Mouse (Mus musculus): Measurements from ENCODE around the gene Gm10964. TPM values are rescaled to one million over a fixed set of nuclear protein-coding genes. Genes with fewer than 3 reads are reported as not detected.
"Not testable (repeated sequence)": the region's sequence is repeated elsewhere in the genome, so short reads cannot be mapped to it uniquely, and the experiment has no call there.

Gene Gm10964
- polyA plus RNA-seq, 1 experiment from 2014 or later: not detected

- WGBS: 50% methylated on average over 7 of the region's 7 CpGs
- TF ChIP-seq EP300 (optimal IDR thresholded peaks at IDR 0.05) (no peak), CTCF (IDR thresholded peaks at IDR 0.05; ENCODE audit: low read depth) (no peak)
- DNase-seq (ENCODE audit: low spot score) (no peak), ATAC-seq (ENCODE audit: low FRiP score, low TSS enrichment) (no peak)
- Histone ChIP-seq H3K4me1 (replicated peaks; ENCODE audit: control insufficient read depth, insufficient read depth) (0 out of 2 replicates have a peak, but pooled peaks cover 2% of the 10 kb centered on the region), H3K9ac (ENCODE audit: low read length) (no peak overlapping the region), H3K4me3 (ENCODE audit: low read depth, low read length) (peak overlapping the region; percentile 94), H3K36me3 (ENCODE audit: control insufficient read depth, insufficient read depth, low read length) (no peaks in the 10 kb centered on the region), H3K9me3 (ENCODE audit: control insufficient read depth, low read length) (no peaks in the 10 kb centered on the region), H3K27me3 (ENCODE audit: control insufficient read depth, insufficient read depth, low read length) (no peaks in the 10 kb centered on the region), H3K27ac (replicated peaks) (peak overlapping the region; percentile 58), H3K4me2 (replicated peaks; ENCODE audit: low read depth) (peak overlapping the region; percentile 76)
Observed at GRCm38 (mm10) chr3:103789096-103789495, 49.9 kb downstream of the Gm10964 start.

- Histone ChIP-seq H3K27me3 (ENCODE audit: control insufficient read depth, insufficient read depth, low read length) (no peaks in the 10 kb centered on the region), H3K4me2 (replicated peaks; ENCODE audit: low read depth) (peak overlapping the region; percentile 76), H3K4me3 (ENCODE audit: low read depth, low read length) (peak overlapping the region; percentile 94), H3K36me3 (ENCODE audit: control insufficient read depth, insufficient read depth, low read length) (no peaks in the 10 kb centered on the region), H3K9ac (ENCODE audit: low read length) (peak overlapping the region; percentile 94), H3K9me3 (ENCODE audit: control insufficient read depth, low read length) (no peaks in the 10 kb centered on the region), H3K4me1 (replicated peaks; ENCODE audit: control insufficient read depth, insufficient read depth) (0 out of 2 replicates have a peak, but pooled peaks cover 2% of the 10 kb centered on the region), H3K27ac (replicated peaks) (peak overlapping the region; percentile 96)
- DNase-seq (ENCODE audit: low spot score) (peak; percentile 61), ATAC-seq (ENCODE audit: low FRiP score, low TSS enrichment) (peak; percentile 19; the same call in 1 of the 2 replicates)
- TF ChIP-seq EP300 (optimal IDR thresholded peaks at IDR 0.05) (no peak), CTCF (IDR thresholded peaks at IDR 0.05; ENCODE audit: low read depth) (no peak)
- 1% methylated on average over 14 of the region's 14 CpGs for WGBS
Observed at GRCm38 (mm10) chr3:103789891-103790345, 50.8 kb downstream of the Gm10964 start.

DNA sequence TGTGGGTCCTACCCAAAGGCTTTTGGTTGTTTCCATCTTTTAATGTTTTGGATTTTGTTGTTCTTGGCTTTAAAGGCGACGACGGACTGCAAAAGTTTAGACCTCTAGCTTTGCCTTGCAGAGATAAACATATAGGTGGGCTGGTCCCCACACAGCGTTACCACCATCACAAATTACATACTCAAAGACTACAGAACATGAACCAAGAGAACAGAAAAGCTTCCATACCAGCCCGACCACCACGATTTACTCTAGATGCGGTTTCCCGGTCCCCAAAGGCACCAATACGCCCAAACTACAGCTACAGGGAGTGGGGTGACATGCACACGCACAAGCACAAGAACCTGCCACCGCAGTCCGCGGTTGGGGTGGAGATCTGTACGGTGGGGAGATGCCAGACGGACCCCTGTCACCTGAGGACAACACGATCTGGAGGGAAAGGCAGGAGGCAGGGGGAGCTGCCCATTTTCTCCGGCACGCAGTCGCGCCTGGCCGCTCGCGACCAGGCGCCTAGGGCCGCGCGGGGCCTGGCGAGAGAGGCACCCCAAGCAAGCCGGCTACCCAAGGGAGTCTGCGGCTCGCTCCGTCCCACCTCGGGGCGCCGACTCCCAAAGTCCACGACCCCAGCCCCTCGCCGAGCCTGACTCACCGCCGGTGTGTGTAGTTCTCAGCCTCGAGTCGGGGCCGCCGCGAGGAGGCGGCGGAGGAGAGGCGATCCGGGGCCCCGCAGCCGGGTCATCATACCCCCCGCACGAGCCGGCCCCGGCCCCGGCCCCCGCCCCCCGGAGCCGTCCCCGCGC lies 51.4 kb downstream of the Gm10964 start:
- Histone ChIP-seq H3K4me2 (replicated peaks; ENCODE audit: low read depth) (peak overlapping the region; percentile 76), H3K9ac (ENCODE audit: low read length) (peak overlapping the region; percentile 94), H3K4me1 (replicated peaks; ENCODE audit: control insufficient read depth, insufficient read depth) (0 out of 2 replicates have a peak, but pooled peaks cover 2% of the 10 kb centered on the region), H3K27ac (replicated peaks) (peak overlapping the region; percentile 96), H3K27me3 (ENCODE audit: control insufficient read depth, insufficient read depth, low read length) (no peaks in the 10 kb centered on the region), H3K36me3 (ENCODE audit: control insufficient read depth, insufficient read depth, low read length) (no peaks in the 10 kb centered on the region), H3K9me3 (ENCODE audit: control insufficient read depth, low read length) (no peaks in the 10 kb centered on the region), H3K4me3 (ENCODE audit: low read depth, low read length) (peak overlapping the region; percentile 94)
- WGBS: under 1% methylated on average over 27 of the region's 61 CpGs
- TF ChIP-seq EP300 (optimal IDR thresholded peaks at IDR 0.05): no peak
- no peak for TF ChIP-seq CTCF (IDR thresholded peaks at IDR 0.05; ENCODE audit: low read depth)
- ATAC-seq (ENCODE audit: low FRiP score, low TSS enrichment): peak; percentile 75
- DNase-seq (ENCODE audit: low spot score): no peak

- TF ChIP-seq EP300 (optimal IDR thresholded peaks at IDR 0.05) (peak; percentile 71), CTCF (IDR thresholded peaks at IDR 0.05; ENCODE audit: low read depth) (peak; percentile 47)
- Histone ChIP-seq H3K27me3 (ENCODE audit: control insufficient read depth, insufficient read depth, low read length) (no peaks in the 10 kb centered on the region), H3K4me3 (ENCODE audit: low read depth, low read length) (peak within 1 kb of the TSS; percentile 94), H3K4me1 (replicated peaks; ENCODE audit: control insufficient read depth, insufficient read depth) (0 out of 2 replicates have a peak, but pooled peaks cover 2% of the 10 kb centered on the region), H3K4me2 (replicated peaks; ENCODE audit: low read depth) (peak within 1 kb of the TSS; percentile 76), H3K36me3 (ENCODE audit: control insufficient read depth, insufficient read depth, low read length) (no peaks in the 10 kb centered on the region), H3K9ac (ENCODE audit: low read length) (peak within 1 kb of the TSS; percentile 94), H3K9me3 (ENCODE audit: control insufficient read depth, low read length) (no peaks in the 10 kb centered on the region), H3K27ac (replicated peaks) (peak within 1 kb of the TSS; percentile 96)
- peak; percentile 97 for ATAC-seq (ENCODE audit: low FRiP score, low TSS enrichment)
- peak; percentile 96 for DNase-seq (ENCODE audit: low spot score)
- WGBS: 11% methylated on average over 46 of the region's 49 CpGs
Observed at GRCm38 (mm10) chr3:103791230-103792110, 52.3 kb downstream of the Gm10964 start, which contains the start of gene Hipk1. Gene Hipk1, minus strand, starts transcription at chr3:103791563.

DNA sequence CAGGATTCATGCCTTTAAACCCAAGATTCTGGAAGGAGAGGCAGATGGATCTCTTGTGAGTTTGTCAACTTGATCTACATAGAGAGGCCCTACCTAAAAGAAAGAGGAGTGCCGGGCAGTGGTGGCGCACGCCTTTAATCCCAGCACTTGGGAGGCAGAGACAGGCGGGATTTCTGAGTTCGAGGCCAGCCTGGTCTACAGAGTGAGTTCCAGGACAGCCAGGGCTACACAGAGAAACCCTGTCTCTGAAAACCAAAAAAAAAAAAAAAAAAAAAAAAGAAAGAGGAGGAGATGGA lies 52.9 kb downstream of the Gm10964 start:
- ATAC-seq (ENCODE audit: low FRiP score, low TSS enrichment): not testable (repeated sequence)

More for the DNA sequence above, 52.9 kb downstream of the Gm10964 start:
- 89% methylated on average over 5 of the region's 5 CpGs for WGBS
- H3K27me3 ChIP-seq (ENCODE audit: control insufficient read depth, insufficient read depth, low read length); H3K4me2 ChIP-seq (replicated peaks; ENCODE audit: low read depth); H3K4me1 ChIP-seq (replicated peaks; ENCODE audit: control insufficient read depth, insufficient read depth); DNase-seq (ENCODE audit: low spot score); H3K36me3 ChIP-seq (ENCODE audit: control insufficient read depth, insufficient read depth, low read length); H3K27ac ChIP-seq (replicated peaks); H3K4me3 ChIP-seq (ENCODE audit: low read depth, low read length); H3K9ac ChIP-seq (ENCODE audit: low read length); H3K9me3 ChIP-seq (ENCODE audit: control insufficient read depth, low read length): not testable (repeated sequence)
